Mouse (Mus musculus) lung, postnatal 14 days (tissue): ENCODE results near the gene Itga4.
A peak's percentile ranks its signal among the peaks of the same experiment; 100 is the strongest.

ENCODE experiments used
- DNase-seq: peaks from one replicate; pipeline ENCODE4 v3.0.0; 2021

The Itga4 gene

GRCm38 (mm10) chr2:79255192-79256000, at the start of gene Itga4:
Gene Itga4, plus strand, starts transcription at chr2:79255426.
- DNase-seq: peak; percentile 82

DNA sequence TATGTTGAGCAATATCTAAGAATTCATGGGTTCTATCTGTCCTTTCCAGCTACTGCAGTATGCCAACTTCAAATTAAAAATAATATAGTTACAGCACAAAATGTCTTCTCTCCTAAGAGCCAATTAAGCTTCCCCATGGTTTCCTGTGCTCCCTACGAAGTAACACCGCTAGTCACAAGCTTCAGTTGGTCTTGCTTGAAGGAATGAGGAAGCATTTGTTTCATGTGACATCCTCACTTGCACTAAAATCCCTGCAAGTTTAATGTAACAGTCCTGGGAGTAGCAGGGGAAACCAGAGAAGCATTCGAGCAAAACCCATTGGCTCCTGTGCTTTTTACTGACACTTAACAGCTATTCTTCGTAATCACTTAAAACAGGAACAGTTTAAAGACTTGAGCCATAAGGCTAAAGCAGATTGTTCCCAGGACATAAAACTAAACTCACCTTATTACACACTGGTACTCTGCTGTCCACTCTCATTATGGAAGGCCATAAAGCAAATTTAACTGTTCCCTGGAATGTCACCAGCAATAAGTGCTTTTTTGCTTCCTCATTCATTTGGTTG, 49.0 kb upstream of the Itga4 start:
- no peak for DNase-seq

DNA sequence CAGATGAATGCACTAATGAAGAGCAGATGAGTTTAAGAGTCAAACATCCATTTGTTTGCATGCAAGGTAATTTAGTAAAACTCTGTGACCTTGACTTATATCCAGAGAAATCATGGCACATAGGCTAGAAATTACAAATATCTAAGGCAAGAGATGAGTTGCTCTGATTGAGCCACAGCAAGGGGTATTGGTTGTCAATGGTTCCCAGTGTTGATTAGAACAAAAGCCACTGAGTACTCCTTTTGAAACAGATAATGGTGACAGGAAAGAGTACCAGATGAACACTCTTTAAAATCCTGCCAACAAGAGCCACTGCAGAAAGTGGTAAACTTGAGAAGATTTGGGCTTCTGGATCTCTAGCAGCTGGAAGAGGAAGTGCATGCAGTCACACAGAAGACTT, 40.2 kb upstream of the Itga4 start:
- no peak for DNase-seq

- no peak for DNase-seq
Measured at GRCm38 (mm10) chr2:79215479-79215878, 39.7 kb upstream of the Itga4 start.

DNA sequence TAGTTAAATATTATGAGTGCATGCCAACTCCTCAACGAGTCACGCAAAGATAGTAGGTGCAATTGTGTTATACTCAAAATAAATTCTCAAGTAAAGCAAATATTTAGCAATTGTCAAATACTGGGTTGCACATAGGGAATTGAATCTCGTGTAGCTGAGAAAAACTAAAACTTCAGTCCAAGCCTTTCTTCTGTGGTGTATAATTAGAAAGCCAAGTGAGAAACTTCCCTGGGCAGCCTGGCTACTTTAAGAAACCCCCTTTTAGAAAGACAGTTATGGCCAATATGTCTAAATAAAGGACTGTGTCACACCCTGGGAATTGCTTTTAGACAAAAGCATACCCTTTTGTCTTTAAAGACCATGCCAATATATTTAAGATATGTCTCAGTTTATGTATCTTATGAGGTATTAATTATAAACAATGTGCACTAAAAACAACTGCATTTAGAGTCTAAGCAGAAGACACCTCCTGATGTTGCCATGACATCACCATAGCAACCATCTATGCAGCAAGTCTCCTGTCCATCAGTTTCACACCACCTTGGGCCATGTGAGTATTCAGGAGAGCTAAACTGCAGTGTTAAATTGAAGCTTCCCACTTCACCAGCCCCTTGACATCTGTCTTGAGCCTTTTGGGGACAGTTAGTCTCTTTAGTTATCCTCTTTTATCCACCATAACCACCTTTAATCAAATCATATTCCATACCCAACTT, 30.4 kb upstream of the Itga4 start:
- no peak for DNase-seq

GRCm38 (mm10) chr2:79227805-79228241, 27.4 kb upstream of the Itga4 start:
- DNase-seq: no peak

GRCm38 (mm10) chr2:79231056-79231949, 23.9 kb upstream of the Itga4 start:
- no peak for DNase-seq

- DNase-seq: no peak
Measured at GRCm38 (mm10) chr2:79235767-79236487, 19.3 kb upstream of the Itga4 start.

- DNase-seq: no peak
Measured at GRCm38 (mm10) chr2:79237216-79237615, 18.0 kb upstream of the Itga4 start.

DNA sequence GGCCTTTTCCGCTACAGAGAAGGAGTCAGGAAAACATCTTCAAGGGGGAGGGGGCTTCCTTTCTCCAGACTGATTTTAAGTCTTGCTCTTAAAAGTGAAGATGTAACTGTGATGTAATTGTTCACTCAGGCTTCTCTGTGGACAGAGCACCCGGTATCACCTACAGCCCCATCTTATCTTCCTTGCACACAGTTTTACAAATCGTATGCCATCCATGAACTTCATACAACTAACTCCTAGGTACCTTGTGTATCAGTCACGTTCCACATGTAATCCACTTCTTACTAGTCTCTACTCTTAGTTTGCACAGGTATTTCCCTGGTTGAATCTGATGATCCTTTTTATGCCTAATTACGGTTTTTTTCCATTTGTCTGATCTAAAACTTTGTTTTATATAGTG, 10.9 kb upstream of the Itga4 start:
- DNase-seq: no peak

- DNase-seq: no peak
Measured at GRCm38 (mm10) chr2:79244743-79245142, 10.5 kb upstream of the Itga4 start.

- no peak for DNase-seq
Measured at GRCm38 (mm10) chr2:79248283-79248682, 6.9 kb upstream of the Itga4 start.

- no peak for DNase-seq
Measured at GRCm38 (mm10) chr2:79250510-79250909, 4.7 kb upstream of the Itga4 start.

DNA sequence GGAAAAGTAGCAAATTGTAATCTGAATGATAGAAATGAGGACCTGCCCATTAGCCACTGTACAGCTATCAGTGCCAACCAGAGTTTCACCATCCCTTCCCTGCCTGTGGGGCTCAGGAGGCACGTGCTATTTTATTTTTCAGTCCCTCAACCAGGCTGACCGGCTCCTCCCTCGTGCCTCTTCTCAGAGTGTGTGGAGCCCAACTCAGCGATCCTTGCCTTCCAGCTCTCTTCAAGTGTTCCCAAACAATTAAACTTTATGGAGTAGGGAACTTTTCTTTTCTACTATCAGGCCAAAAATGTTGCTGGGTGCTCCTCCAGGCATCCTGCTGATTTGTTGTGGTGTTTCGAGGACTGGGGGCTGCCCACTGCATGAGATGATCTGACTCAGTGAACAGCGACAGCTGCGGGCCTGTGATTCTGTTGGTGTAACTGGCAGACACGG, 1.4 kb upstream of the Itga4 start:
- DNase-seq: no peak

- DNase-seq: peak; percentile 20
Measured at GRCm38 (mm10) chr2:79254588-79255191, 536 bp upstream of the Itga4 start.

- no peak for DNase-seq
Measured at GRCm38 (mm10) chr2:79256001-79256339, 744 bp downstream of the Itga4 start.

DNA sequence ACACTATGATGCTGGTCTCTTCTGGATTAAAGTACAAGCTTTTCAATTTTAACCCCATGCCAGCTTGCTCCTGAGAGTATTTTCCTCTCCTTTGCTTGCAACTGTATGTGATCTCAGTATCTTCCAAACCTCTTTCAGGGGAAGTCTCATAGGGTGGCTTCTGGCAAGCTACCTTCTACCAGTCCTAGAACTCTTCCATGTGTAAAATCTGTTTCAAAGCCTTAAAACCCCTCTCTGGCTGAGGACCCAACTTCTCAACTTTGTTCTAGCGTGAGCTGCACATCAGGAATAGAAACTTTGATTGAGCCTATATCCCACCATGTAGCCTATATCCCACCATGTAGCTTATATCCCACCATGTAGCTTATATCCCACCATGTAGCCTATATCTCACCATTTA, 1.1 kb downstream of the Itga4 start:
- no peak for DNase-seq

DNA sequence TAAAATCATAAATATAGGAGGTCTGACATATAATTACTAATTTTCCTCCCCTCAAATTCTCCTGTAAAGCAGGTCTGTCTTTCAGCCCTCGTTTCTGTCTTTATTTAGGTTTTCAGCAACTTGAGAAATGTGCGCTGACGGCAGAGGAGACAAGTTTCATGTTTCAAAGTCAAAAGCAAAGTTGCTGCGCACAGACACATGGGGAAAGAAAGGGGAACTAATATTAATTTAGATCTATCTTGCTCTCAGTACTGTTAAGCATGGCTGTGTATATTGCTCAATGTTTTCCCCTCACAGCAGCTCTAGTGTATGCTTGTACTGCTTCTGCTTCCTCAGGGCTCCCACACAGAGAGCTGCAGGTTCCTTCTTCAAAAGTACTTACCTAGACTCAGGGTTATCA, 1.7 kb downstream of the Itga4 start:
- no peak for DNase-seq

- DNase-seq: no peak
Measured at GRCm38 (mm10) chr2:79257411-79257810, 2.2 kb downstream of the Itga4 start.

DNA sequence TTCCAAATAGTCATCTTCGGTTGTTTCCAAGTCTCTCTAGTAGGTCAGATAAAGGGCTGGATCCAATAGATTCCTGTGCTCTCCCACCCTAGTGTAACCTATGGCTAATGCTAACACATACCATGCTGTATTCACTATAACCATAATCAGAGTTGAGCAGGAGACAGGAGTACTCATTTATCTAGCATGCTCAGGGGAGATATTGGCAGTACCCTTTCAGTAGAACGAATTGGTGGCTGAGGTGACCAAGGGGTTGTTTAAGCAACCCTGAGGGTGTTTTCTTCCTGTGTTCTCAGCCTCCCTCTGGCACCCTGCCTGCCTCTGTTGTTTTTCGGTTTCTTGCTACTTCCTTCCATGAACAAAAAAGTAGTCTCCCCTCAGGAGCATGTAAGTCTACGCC, 4.1 kb downstream of the Itga4 start:
- peak; percentile 46 for DNase-seq

DNA sequence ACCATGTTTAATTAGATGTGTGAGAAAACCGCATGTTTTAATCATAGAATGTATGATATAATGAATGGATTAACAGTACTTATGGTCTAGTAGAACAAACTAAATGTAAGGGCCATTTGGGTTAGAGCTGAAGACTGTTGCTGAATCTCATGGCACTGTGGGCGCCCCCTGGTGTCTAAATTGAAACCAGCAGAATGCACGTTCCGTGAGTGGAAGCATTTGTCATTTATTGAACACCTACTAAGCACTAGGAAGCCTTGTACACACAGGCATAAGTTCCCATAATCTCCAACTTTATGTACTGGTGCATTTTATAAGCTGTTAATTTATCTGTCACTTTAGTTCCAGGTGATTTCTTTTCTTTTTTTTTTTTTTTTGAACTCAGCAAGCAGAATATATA, 10.4 kb downstream of the Itga4 start:
- DNase-seq: peak; percentile 82

DNA sequence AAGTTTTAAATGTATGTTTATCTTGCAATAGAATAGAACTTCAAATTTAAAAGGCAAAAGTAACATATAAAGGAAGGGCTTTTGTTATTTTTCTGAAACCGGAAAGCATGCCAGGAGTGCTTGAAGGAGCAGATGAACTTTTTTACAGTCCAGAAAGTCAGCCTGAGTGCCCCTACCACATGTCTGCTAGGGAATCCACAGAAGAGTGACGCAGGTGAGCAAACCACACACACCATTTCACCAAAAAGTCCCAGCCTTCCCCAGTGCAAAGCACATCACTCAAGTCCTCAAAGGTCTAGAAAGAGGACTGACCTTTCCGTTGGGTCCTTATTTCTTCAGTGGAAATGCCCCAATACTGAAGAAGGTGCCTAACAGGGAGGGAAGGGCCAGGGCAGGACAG, 11.3 kb downstream of the Itga4 start:
- DNase-seq: no peak
